Mouse (Mus musculus) NIH3T3 (cell line): ENCODE measurements at regions not wholly inside any gene's neighbourhood (a gene's known extent, or its start where the extent isn't known, plus 50 kb on each side); places are given as distances from the start of the nearest gene placed in this dataset.

Experiments
- DNase-seq: peaks from one replicate; pipeline ENCODE4 v3.0.0-alpha.2; 2012; ENCODE audit warnings: low read depth

DNA sequence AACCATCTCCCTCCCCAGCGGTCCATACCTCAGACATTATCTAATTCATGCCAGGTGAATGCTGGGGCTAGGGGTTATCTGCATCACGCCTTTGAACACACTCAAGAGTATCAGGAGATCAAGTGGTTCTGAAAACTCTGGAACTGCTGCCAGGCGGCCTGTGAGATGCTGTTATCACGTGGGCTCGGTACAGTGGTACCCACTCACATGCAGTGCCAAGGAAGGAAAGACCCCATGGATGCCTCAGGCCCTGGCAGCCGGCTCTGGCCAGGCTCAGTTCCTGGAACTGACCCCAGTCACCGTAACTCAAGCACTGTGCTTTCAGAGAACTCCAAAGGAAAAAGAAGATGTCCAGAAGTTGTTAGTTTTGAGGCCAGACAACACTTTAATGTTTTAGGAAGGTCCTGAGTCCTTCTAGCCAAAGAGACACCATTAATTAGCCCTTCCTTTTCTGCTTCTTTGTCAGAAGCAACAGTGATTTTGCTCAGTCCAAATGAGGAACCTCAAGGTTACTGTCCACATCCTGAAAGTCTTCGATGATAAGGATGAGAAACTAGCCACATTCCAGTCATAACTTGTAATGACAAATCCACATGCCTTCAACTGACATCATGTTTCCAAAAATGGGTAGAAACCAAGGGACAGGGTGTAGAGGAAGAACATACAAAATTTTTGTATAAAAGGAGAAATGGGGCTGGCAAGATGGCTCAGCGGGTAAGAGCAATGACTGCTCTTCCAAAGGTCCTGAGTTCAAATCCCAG, 126.1 kb downstream of the Zbtb18 start:
- no peak for DNase-seq

DNA sequence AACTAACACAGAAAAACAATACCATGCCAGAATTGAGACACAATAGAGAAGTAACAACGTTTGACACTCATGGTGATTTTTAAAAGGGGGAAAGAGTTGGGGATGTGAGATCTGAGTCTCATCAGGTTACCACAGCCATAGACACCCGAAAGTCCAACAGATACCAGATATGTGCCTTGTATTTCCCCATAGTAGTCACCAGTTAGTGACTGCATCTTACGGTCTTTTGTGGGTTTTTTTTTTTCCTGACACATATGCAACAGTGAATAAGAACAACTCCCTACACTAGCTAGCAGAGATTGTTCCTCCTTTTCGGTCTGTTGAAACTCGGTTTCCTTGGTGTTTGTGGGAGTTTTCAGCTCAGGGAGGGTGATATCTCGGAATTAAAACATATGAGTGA, 127.4 kb downstream of the Zbtb18 start:
- DNase-seq = no peak

DNA sequence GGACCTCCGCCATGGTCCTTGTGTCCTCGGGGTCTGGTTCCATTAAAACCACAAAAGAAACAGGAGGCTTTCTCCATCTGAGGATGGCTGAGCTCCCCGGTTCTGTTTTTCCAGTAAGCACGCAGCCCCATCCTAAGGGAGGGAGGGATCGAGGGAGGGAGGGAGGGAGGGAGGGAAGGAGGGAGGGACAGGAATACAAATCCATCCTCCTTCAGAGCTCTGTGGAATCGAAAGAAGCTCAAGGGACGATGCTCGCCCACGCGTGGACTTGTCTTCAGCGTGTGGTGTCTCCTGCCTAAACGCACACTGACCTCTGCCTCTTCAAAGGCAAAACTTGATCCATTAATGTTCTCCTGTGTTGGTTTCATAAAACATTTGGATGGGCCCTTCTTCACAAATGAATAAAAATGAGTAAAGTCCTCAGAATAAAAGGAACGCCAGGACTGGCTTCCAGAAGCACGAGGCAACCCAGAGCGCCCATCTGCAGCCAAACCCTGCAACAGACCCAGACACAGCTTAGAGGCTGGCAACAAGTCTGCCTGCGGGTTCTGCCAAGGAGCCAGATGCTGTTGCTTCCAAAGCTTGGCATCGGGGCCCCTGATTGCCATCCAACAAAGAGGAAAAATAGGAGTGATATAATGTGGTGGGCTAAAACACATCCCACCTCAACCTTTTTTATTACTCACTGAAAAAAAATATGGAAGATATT, 131.0 kb downstream of the Zbtb18 start:
- no peak for DNase-seq

DNA sequence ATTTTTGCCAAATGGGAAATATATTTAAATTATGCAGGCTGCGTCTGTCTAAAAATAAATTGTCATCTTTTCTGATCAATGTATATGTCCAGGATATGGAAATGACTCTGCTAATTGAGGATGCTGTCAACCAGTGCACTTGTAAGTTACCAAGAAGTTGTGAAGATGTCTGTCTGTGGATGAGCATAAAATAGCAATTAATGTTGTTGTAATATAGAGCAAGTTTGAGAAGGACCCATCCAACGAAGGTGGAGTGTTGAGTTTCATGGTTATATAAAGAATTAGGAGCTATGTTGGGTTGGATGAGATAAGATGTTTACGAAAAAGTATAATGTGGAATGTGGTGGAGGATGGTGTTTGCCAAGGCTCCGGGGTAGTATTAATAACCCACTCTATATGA, 131.6 kb downstream of the Zbtb18 start:
- DNase-seq = no peak

DNA sequence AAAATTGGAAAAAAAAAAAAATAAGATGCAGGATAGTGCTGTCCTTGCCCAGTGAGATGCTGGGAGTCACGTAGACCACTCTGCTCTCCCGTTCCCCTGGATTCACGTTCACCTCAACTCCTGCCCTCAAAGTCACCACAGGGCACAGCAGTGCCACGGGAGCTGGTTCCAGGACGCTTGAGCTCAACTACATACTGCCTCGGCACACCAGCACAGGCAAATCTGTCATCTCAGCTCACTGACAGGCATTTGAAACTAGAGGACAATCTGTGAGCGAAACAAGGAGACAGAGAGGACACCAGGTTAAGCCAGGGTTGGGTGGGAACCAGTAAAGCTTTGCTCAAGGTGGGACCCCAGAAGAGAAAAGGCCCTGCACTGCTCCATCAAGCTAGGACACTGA, 132.2 kb downstream of the Zbtb18 start:
- no peak for DNase-seq

DNA sequence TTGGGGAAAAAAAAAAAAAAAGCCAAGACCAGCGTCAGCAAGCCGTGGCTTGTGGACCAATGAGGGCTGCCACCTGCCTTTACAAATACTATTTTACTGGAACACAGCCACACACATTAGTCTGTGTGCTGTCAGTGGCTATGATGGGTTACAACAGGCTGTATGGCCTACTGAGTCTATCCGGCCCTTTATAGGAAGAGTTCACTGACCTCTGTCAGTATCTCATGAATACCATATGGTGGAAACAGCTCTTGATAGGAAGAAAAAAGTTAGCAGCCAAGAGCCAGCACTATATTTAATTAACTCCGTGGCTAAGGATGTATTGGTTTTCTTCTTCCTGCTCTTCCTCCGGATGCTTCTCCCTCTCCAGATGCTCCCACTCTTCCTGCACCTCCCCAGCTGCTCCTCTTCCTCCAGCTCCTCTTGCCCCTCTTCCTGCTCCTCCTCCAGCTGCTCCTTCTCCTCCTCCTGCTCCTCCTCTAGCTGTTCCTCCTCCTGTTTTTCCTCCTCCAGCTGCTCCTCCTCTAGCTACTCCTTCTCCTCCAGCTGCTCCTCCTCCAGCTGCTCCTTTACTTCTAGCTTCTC, 142.2 kb downstream of the Zbtb18 start:
- no peak for DNase-seq

DNA sequence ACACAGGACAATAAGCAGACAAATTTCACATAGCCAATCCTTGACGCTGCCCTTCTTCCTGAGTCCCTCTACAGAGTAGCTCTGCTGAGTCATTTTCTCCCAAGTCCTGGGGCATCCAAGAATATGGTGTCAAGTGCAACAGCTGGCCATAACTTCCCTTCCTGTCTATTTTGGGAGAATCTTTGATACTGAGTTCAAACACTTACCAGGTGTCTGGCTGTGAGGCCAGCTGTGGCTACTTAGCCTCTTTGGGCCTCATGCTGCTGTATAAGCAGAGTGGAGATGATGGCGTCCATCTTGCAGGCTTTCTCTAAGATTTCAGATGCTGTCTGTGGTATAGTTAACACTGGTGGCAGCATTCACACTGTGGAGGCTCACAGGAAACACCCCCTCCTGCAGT, 143.2 kb downstream of the Zbtb18 start:
- no peak for DNase-seq

DNA sequence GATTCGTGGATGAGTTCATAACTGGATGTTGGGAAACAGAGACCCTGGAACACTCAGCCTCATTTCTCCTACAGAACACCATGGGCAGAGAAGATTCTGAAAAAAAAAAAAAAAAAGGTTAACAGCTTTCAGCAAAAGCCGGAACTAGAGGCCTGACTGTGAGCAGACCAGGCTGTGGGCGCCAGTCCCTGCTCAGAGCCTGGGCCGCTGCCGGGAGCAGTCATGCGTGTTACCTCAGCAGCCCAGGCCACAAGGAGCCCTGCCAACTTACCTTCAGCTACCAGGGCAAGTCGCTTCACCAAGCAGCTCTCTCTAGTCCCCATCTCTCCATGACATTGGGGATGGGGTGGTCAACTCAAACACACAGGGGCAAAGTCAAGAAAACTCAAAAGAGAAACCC, 140.6 kb upstream of the 1700016C15Rik start:
- peak; percentile 10 for DNase-seq

DNA sequence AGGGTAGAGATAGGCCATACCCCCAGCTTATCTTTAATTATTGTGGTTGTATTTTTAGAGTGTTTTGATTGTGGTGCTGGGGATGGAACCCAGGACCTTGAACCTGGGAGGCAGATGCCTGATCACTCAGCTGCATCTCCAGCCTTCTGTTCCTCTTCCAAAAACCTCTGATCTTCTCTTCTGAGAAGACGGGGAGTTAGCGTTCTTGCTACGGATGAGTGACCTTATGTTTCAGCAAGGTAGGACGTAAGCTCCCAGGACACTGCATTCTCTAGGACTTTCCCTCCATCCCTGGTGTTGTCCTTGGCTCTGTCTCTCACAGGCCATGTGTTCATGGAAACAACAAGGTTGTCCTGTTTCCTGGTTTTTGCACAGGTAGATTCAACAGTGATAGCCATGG, 140.0 kb upstream of the 1700016C15Rik start:
- no peak for DNase-seq

DNA sequence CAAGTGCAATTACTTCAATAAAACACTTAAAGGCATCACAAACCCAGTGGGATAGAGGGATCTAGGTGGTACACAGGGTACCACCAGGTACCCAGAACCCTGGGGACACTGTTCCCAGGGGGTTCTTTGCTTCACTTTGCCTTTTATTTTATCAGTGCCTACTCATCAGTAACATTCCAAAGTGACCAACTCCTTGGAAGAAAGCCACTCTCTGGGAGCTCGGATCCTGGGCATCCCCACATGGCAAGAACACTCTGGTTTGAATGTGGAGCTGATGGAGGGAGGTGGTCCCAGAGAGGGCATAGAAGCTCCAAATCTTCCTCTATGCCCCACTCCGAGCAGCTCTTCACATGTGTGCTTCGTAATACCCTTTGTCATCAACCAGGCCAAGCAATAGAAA, 137.9 kb upstream of the 1700016C15Rik start:
- no peak for DNase-seq

DNA sequence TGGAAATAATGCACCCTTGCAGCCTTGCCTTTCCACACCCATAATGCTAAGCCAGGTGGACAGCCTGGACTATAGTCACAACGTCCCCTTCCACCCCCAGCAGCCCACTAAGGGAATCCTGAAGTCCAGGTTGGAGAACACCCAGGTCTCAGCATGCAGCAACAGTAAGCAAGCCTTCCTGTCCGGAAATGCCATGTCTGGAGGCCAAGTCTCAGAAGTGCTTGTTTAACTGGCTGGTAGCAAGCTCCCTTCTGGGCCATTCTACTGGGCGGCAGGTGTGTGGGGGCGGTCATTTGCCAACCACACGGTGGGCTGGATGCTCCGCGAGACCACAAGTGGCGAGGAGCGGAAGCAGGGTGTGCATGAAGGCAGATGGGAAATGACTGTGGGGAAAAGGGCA, 137.3 kb upstream of the 1700016C15Rik start:
- no peak for DNase-seq

DNA sequence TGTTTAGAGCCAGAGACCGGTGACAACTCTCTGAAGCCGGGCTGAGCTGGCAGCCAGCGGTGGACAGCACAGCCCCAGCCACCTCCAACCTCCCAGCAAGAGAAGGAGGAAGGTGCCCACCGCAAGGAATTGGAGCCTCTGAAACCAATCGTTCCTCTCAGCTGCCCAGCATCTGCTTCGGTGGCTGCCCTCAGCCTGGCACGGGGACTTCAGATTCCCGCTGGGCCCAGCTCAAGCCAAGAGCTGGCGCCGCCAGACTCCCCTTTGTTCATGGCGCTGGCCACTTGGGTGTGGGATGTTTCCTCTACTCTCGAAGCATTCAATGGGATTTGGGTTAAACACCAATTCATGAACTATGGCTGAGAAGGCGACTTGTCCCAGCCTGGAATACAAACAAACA, 135.3 kb upstream of the 1700016C15Rik start:
- no peak for DNase-seq

DNA sequence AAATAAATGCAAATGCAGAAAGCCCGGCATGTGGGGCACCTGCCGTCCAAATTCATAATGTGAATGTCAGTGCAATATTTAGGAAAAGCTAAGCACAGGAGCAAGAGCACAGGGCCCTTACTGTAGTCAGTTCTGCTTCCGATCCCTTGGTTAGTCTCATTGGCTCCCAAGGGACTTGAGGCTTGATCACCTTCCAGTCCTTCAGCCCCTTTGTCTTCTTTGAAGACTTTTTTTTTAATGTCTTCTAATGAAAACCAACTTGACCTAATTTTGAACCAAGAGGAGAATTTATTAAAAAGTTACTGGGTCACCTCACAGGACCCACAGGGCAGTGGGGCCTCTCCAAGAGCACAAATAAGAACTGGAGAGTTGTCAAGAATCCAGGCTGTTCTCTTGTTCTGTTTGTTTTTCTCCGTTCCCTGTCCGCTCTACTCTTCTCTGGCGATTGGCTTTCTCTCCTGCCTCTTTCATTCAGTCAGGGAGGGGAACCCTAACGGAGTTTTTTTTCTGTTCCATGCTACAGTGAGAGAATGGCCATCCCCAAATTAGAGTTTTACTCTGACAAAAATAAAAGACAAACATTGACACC, 134.2 kb upstream of the 1700016C15Rik start:
- no peak for DNase-seq

DNA sequence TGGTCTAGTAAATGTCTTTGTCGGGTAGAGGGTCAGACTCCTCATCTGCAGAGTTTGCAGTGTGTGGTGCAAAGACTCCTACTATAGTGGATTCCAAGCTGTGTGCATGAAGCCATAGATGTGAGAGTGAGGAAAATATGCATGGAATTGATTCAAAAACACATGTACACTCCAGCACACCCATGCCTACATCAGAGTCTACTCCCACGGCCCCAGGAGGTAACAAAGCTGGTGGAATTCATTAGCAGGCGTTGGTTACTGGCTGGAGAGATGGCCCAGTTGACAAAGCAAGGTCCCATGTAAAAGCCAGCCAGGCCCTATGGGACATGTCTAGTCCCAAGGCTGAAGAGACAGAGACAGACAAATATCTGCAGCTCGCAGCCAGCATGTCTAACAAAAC, 132.6 kb upstream of the 1700016C15Rik start:
- DNase-seq = no peak

DNA sequence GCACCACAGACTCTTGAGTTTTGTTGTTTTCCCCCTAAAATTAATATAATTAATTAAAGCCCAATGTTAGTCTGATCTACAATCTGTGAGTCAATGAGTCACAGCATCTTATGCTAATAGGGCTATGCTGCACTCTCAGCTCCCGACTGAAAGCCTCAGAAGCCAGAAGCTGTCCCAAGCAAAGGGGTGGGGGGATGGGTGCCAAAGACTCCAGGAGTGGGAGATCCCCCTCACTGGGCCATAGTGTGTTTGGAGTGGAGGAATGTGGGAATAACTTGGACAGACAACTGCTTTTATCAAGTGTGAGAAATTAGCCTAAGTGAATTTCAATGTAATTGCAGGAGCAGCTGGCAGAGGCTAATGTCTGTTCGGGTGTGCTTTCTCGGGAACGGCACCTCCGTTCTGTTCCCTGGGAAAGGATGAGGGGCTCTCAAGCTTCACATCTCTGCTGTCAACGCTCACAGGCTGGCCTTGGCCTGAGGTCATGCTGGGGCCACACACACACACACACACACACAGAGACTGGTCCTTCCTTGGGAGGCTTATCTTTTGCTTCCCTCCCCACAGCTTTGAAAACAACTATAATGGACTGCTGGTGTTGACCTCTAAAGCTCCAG, 124.2 kb upstream of the 1700016C15Rik start:
- no peak for DNase-seq

DNA sequence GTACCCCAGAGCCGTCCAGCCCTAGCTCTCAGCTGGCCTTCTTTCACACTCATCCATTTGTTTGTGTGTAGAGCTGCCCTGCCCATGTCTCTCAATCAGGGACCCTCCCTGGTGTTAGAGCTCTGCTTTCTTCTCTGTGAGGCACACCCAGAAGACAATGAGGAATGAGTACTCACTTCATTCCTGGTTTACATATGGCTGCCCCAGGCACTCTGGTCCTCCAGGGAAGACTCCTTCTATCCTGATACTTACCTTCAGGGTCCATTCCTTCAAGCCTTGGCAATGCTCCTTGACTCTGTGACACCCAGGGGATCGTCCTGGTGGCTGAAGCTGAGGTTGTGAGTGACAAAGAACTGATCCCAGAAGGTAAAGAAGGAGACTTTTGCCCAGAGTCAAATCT, 122.0 kb upstream of the 1700016C15Rik start:
- DNase-seq = no peak

DNA sequence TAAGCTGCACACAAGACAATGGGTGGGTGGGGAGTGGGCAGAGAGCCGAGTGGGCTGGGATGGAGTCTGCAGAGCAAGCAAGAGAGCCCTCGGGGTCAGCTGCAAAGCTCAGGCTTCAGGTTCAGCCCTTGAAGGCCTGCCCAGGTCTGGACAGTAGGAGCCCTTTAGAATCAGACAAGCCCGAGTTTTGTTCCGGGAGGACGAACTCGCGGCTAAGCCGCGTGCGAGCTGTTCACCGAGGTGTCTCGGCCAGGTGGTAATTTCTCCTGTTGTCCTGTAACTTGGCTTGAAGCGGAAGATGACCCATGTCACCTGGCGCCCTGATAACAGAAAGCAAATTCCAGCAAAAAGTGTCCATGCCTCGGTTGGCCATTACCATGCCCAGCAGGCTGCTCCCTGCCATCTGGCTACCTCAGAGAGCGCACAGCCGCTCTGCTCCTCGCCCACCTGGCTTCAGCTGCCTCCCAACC, 121.0 kb upstream of the 1700016C15Rik start:
- no peak for DNase-seq

DNA sequence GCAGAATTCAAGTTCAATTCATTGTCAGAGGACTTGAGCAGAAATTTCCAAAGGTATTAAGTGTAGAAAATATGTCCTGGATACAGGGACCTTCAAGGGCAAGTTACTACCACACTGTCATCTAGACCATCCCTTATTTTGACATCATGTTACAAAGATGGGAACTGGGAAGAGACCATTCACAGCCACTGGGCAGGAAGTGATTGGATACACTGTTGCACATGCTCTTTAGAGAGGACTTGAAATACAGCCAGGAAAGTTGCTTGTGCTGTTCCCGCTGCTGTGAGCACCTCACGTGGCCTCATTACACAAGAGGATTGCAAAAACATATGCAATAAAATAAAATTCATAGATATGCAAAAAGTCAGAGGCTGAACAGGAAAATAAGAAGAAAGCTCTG, 120.4 kb upstream of the 1700016C15Rik start:
- DNase-seq = peak; percentile 59

DNA sequence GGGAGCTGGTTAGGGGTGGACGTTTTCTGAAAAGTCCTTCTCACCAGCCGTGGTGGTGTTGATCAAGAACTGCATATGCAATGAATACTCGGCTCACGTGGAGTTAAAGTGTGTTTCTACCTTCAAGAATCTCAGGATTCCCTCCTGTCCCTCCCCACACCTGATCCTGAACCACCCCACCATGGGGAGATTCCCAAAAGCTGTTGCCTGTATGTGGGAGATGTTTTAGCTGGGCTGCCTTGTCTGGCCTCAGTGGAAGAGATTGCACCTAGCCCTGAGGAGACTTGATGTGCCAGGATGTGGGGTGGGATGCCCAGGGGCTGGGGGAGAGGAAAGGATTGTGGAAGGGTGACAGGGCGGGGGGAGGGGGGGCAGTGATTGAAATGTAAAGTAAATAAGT, 119.9 kb upstream of the 1700016C15Rik start:
- no peak for DNase-seq

DNA sequence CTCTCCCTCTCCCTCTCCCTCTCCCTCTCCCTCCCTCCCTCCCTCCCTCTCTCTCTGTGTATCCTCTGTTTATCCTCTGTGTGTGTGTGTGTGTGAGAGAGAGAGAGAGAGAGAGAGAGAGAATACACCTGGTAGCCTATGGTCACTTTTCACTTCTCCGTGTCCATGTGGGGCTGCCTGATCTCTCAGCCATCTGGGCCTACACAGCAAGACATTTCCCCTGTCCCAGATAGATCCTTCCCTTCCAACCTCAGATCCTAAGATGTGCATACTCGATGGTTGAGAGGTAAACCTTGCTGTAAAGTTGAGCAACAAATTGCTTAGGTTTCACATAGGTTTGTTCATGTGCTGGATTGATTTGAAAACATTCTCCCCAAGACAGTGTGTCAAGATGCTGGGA, 119.5 kb upstream of the 1700016C15Rik start:
- no peak for DNase-seq

DNA sequence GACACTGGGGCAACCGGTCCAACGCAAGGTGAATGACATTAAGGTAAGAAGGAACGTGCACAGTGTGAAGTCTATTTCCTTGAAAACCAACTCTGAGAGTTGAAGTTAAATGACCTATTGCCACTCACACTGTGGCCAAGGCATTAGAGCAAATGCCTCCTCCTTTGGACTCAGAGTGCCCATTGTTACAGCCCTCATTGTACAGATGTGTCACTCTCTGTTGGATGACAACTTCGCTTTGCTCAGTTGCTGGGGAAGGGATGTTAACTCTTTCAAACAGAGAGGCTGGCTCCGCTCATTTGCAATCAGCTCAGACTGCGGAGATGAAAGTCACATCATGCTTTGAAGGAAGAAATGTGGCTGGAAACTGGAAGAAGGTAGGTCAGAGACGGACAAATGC, 117.1 kb upstream of the 1700016C15Rik start:
- DNase-seq = no peak

DNA sequence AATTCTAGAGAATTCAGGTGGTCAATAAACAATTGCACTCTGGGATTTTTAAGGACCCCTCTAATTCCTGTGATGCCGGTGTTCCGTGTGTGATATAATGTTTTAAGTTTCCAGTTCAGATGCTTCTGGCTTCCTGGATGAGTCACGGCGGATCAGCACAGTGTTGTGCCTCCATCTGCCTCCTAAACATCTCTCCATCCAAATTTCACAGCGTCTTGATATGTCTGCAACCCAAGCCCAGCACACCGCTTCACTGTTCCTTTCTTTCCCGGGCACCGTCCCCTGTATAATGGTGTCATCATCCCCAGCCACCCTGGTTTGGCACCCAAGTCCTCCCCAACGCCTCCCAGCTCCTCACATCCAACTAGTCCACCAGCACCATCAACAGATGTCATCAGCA, 114.0 kb upstream of the 1700016C15Rik start:
- no peak for DNase-seq
